Mouse (Mus musculus) embryonic facial prominence, embryonic 13.5 days (tissue): ENCODE data around the gene Cdk18. TPM values are rescaled to one million over a fixed set of nuclear protein-coding genes. Genes with fewer than 3 reads are reported as not detected.

Source experiments
- ATAC-seq: fragments of 200-750 bp; cut with Nextera tagmentation; 2 replicates; pipeline ENCODE4 v1.8.0; 2017; ENCODE audit warnings: low read depth; ENCODE audit not compliant: insufficient number of reproducible peaks, insufficient read depth, low FRiP score, low TSS enrichment
- H3K27ac ChIP-seq: fragments of 300-500 bp; sonication (generic); 2 replicates; pipeline ENCODE4 v1.5.1; 2015; ENCODE audit warnings: moderate library complexity, mild to moderate bottlenecking, inconsistent platforms
- H3K27me3 ChIP-seq: fragments of 300-500 bp; sonication (generic); 2 replicates; pipeline ENCODE4 v1.6.1; 2015; ENCODE audit warnings: mild to moderate bottlenecking, inconsistent platforms
- H3K36me3 ChIP-seq: fragments of 300-500 bp; sonication (generic); 2 replicates; pipeline ENCODE4 v1.6.1; 2015; ENCODE audit warnings: mild to moderate bottlenecking, inconsistent platforms
- H3K4me1 ChIP-seq: fragments of 300-500 bp; sonication (generic); 2 replicates; pipeline ENCODE4 v1.6.1; 2015; ENCODE audit warnings: inconsistent platforms
- H3K4me2 ChIP-seq: fragments of 300-500 bp; sonication (generic); 2 replicates; pipeline ENCODE4 v1.6.1; 2015; ENCODE audit warnings: moderate library complexity, mild to moderate bottlenecking, inconsistent platforms
- H3K4me3 ChIP-seq: fragments of 300-500 bp; sonication (generic); 2 replicates; pipeline ENCODE4 v1.5.1; 2015; ENCODE audit warnings: mild to moderate bottlenecking, inconsistent platforms
- H3K9ac ChIP-seq: fragments of 300-500 bp; sonication (generic); 2 replicates; pipeline ENCODE4 v1.6.1; 2015; ENCODE audit warnings: mild to moderate bottlenecking, inconsistent platforms
- H3K9me3 ChIP-seq: fragments of 300-500 bp; sonication (generic); 2 replicates; pipeline ENCODE4 v1.6.1; 2016; ENCODE audit warnings: inconsistent platforms
- WGBS: fragments of 180-500 bp; shearing (Covaris S2); methylation state at CpG from one replicate; pipeline ENCODE4 v1.1.7; 2015; ENCODE audit warnings: mixed read lengths; 5-methylcytosine and 5-hydroxymethylcytosine counted together
- polyA plus RNA-seq: library from polyadenylated mRNA; unstranded; fragments of >200 nt; fragmentation: Nextera tagmentation; extraction: Ambion mirVana; gene quantifications from 2 replicates; pipeline ENCODE4 v1.2.1, GENCODE M21; 2015

Cdk18 gene
- polyA plus RNA-seq, 1 experiment from 2014 or later = 2.3 TPM

- no peak overlapping the region for H3K4me2 ChIP-seq
- no peaks in the 10 kb centered on the region for H3K9me3 ChIP-seq
- no peak overlapping the region for H3K4me3 ChIP-seq
- peaks cover 31% of the 10 kb centered on the region for H3K27me3 ChIP-seq
- no peaks in the 10 kb centered on the region for H3K36me3 ChIP-seq
- H3K4me1 ChIP-seq = peaks cover 25% of the 10 kb centered on the region
- ATAC-seq = no peak
- WGBS = 85% methylated on average over 3 of the region's 3 CpGs
- H3K27ac ChIP-seq = no peak overlapping the region
- no peak overlapping the region for H3K9ac ChIP-seq
Measured at GRCm38 (mm10) chr1:132136847-132137246, 2.6 kb downstream of the Cdk18 start.

- peaks cover 25% of the 10 kb centered on the region for H3K27me3 ChIP-seq
- ATAC-seq = no peak
- no peak overlapping the region for H3K4me3 ChIP-seq
- H3K4me2 ChIP-seq = no peak overlapping the region
- no peaks in the 10 kb centered on the region for H3K36me3 ChIP-seq
- no peak overlapping the region for H3K9ac ChIP-seq
- whole genome bisulfite sequencing = 89% methylated on average over 7 of the region's 7 CpGs
- no peaks in the 10 kb centered on the region for H3K9me3 ChIP-seq
- H3K4me1 ChIP-seq = peaks cover 25% of the 10 kb centered on the region
- no peak overlapping the region for H3K27ac ChIP-seq
Measured at GRCm38 (mm10) chr1:132135631-132136030, 3.9 kb downstream of the Cdk18 start.

- H3K4me2 ChIP-seq = no peak overlapping the region
- H3K27ac ChIP-seq = no peak overlapping the region
- H3K9me3 ChIP-seq = no peaks in the 10 kb centered on the region
- ATAC-seq = no peak
- H3K27me3 ChIP-seq = no peaks in the 10 kb centered on the region
- H3K9ac ChIP-seq = no peak overlapping the region
- H3K4me1 ChIP-seq = no peaks in the 10 kb centered on the region
- H3K4me3 ChIP-seq = no peak overlapping the region
- H3K36me3 ChIP-seq = no peaks in the 10 kb centered on the region
- WGBS = 49% methylated on average over 7 of the region's 7 CpGs
Measured at GRCm38 (mm10) chr1:132128311-132128710, 11.2 kb downstream of the Cdk18 start.

DNA sequence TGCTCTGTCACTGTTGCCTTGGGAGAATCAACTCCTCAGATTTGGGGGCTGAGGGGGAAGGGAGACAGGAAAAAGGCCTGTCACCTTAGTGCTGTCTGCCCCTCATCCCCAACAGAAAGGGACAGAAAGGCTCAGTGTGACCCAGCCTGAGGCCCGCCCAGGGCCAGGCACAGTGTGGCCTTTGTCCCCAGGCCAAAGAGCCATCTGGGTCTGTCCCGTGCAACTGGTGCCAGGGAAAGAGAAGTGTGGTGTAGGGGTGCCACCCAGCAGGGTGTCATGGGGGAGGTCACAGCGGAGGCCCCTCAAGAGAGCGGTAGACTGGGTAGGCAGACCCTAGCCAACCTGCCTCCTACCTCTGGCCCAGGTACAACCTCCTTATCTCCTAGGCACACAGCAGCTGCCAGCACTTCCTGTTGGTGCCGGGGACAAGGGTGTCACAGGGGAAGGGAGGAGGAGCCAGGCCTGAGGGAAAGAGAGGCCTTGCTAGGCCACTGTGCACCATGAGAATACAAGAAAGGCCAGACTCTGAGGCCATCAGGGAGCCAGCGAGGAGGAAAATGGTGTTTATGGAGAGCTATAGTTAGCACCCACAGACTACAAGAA is 13.6 kb downstream of the Cdk18 start:
- WGBS = 53% methylated on average over 6 of the region's 6 CpGs
- H3K27ac ChIP-seq = no peak overlapping the region
- no peak overlapping the region for H3K4me3 ChIP-seq
- H3K36me3 ChIP-seq = no peaks in the 10 kb centered on the region
- no peak overlapping the region for H3K4me2 ChIP-seq
- no peak overlapping the region for H3K9ac ChIP-seq
- H3K4me1 ChIP-seq = no peaks in the 10 kb centered on the region
- H3K27me3 ChIP-seq = no peaks in the 10 kb centered on the region
- H3K9me3 ChIP-seq = no peaks in the 10 kb centered on the region
- no peak for ATAC-seq

- Histone ChIP-seq H3K9ac (no peak overlapping the region), H3K4me1 (no peaks in the 10 kb centered on the region), H3K4me3 (no peak overlapping the region), H3K9me3 (no peaks in the 10 kb centered on the region), H3K4me2 (no peak overlapping the region), H3K27me3 (no peaks in the 10 kb centered on the region), H3K27ac (no peak overlapping the region), H3K36me3 (no peaks in the 10 kb centered on the region)
- WGBS = 33% methylated on average over 4 of the region's 4 CpGs
- no peak for ATAC-seq
Measured at GRCm38 (mm10) chr1:132125249-132125648, 14.2 kb downstream of the Cdk18 start.

- Histone ChIP-seq H3K9me3 (no peaks in the 10 kb centered on the region), H3K4me1 (no peaks in the 10 kb centered on the region), H3K4me2 (no peak overlapping the region), H3K9ac (peak overlapping the region; percentile 32; the same call in 1 of the 2 replicates), H3K27ac (no peak overlapping the region), H3K27me3 (no peaks in the 10 kb centered on the region), H3K36me3 (no peaks in the 10 kb centered on the region), H3K4me3 (no peak overlapping the region)
- no peak for ATAC-seq
- WGBS = 68% methylated on average over 9 of the region's 9 CpGs
Measured at GRCm38 (mm10) chr1:132123420-132124014, 16.0 kb downstream of the Cdk18 start.

- H3K27ac ChIP-seq = no peak overlapping the region
- H3K27me3 ChIP-seq = no peaks in the 10 kb centered on the region
- no peak overlapping the region for H3K9ac ChIP-seq
- H3K36me3 ChIP-seq = no peaks in the 10 kb centered on the region
- WGBS = 86% methylated on average over 6 of the region's 6 CpGs
- no peak overlapping the region for H3K4me2 ChIP-seq
- no peak for ATAC-seq
- H3K9me3 ChIP-seq = no peaks in the 10 kb centered on the region
- no peak overlapping the region for H3K4me3 ChIP-seq
- no peaks in the 10 kb centered on the region for H3K4me1 ChIP-seq
Measured at GRCm38 (mm10) chr1:132121895-132122294, 17.6 kb downstream of the Cdk18 start.

- peaks cover 3% of the 10 kb centered on the region; the same call in 1 of the 2 replicates for H3K4me1 ChIP-seq
- H3K4me2 ChIP-seq = no peak overlapping the region
- no peak for ATAC-seq
- H3K36me3 ChIP-seq = no peaks in the 10 kb centered on the region
- H3K4me3 ChIP-seq = no peak overlapping the region
- no peaks in the 10 kb centered on the region for H3K27me3 ChIP-seq
- no peaks in the 10 kb centered on the region for H3K9me3 ChIP-seq
- H3K27ac ChIP-seq = no peak overlapping the region
- no peak overlapping the region for H3K9ac ChIP-seq
- WGBS = 28% methylated on average over 6 of the region's 6 CpGs
Measured at GRCm38 (mm10) chr1:132121236-132121635, 18.2 kb downstream of the Cdk18 start.

- H3K36me3 ChIP-seq = no peaks in the 10 kb centered on the region
- no peak overlapping the region for H3K4me3 ChIP-seq
- H3K4me2 ChIP-seq = no peak overlapping the region
- no peaks in the 10 kb centered on the region for H3K27me3 ChIP-seq
- H3K27ac ChIP-seq = no peak overlapping the region
- ATAC-seq = no peak
- WGBS = 28% methylated on average over 18 of the region's 18 CpGs
- peaks cover 3% of the 10 kb centered on the region; the same call in 1 of the 2 replicates for H3K4me1 ChIP-seq
- no peaks in the 10 kb centered on the region for H3K9me3 ChIP-seq
- H3K9ac ChIP-seq = no peak overlapping the region
Measured at GRCm38 (mm10) chr1:132116606-132117005, 22.9 kb downstream of the Cdk18 start.

DNA sequence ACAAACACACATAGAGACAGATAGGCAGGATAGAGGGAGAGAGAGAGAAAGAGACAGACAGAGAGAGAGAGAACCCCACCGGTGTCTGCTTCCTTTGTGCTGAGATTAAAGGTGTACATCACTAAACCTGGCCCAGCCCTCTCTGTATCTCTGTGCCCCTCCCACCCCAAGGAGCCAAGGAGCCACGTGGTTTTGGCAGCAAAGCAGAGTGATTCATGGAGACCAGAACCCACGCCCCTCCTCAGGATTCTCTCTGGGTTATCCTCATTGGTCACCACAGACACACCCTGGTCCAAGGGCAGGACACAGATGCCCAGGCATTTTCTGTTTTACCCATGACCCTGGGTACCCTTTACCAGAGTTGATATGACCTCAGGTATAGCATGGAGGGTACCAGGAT is 26.4 kb downstream of the Cdk18 start:
- Histone ChIP-seq H3K4me3 (no peak overlapping the region), H3K9ac (no peak overlapping the region), H3K27ac (no peak overlapping the region), H3K36me3 (no peaks in the 10 kb centered on the region), H3K9me3 (no peaks in the 10 kb centered on the region), H3K4me1 (peaks cover 3% of the 10 kb centered on the region; the same call in 1 of the 2 replicates), H3K27me3 (no peaks in the 10 kb centered on the region), H3K4me2 (no peak overlapping the region)
- no peak for ATAC-seq
- 56% methylated on average over 3 of the region's 3 CpGs for WGBS

DNA sequence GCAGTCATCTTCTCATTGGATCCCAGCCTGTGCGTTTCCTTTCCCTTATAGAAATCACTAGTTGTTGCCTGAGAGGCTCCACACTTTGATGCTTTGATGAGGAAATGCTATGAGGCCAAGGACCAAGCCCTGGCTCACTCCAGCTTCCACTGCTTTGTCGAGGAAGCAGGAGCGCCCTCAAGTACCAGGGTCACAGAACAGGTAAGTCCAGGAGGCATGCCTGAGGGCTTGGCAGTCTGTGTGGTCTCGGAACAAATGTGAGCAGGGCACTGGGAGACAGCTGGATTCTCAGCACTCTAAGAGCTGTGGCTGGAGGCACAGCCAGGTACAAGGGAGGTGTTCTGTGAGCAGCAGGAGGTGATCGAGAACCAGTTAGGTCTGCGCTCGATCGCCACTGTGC is 27.1 kb downstream of the Cdk18 start:
- Histone ChIP-seq H3K9ac (no peak overlapping the region), H3K4me3 (no peak overlapping the region), H3K27me3 (no peaks in the 10 kb centered on the region), H3K4me1 (peaks cover 3% of the 10 kb centered on the region; the same call in 1 of the 2 replicates), H3K36me3 (no peaks in the 10 kb centered on the region), H3K4me2 (no peak overlapping the region), H3K27ac (no peak overlapping the region), H3K9me3 (no peaks in the 10 kb centered on the region)
- ATAC-seq = no peak
- 67% methylated on average over 8 of the region's 8 CpGs for WGBS

DNA sequence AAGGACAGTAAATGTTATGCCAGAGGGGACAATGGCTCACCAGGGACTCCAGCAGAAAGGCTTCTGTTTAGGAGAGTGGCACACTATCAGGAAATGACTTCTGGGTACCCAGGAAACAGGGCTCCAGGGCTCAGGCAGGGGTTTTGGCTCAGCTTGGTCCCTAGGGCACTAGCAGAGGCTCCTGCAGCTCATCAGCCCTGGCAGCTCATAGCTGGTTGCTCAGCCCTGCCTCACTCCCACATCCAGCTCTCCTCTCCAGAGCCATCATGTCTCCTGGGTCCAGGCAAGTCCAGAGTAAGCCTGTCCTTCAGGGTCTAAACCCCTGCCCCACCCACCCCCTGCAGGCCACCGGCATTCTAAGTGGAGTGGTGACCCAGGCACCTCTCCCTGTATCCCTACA is 28.1 kb downstream of the Cdk18 start:
- no peak for ATAC-seq
- no peaks in the 10 kb centered on the region for H3K9me3 ChIP-seq
- no peak overlapping the region for H3K27ac ChIP-seq
- no peaks in the 10 kb centered on the region for H3K27me3 ChIP-seq
- 67% methylated on average over 1 of the region's 1 CpGs for WGBS
- peaks cover 1% of the 10 kb centered on the region; the same call in 1 of the 2 replicates for H3K4me1 ChIP-seq
- H3K4me2 ChIP-seq = no peak overlapping the region
- no peaks in the 10 kb centered on the region for H3K36me3 ChIP-seq
- no peak overlapping the region for H3K4me3 ChIP-seq
- no peak overlapping the region for H3K9ac ChIP-seq
